Mouse (Mus musculus): Measurements from ENCODE around the gene C130050O18Rik. TPM values are rescaled to one million over a fixed set of nuclear protein-coding genes. Genes with fewer than 3 reads are reported as not detected.

C130050O18Rik gene
- polyA plus RNA-seq, 1 experiment: 8.1 TPM

DNA sequence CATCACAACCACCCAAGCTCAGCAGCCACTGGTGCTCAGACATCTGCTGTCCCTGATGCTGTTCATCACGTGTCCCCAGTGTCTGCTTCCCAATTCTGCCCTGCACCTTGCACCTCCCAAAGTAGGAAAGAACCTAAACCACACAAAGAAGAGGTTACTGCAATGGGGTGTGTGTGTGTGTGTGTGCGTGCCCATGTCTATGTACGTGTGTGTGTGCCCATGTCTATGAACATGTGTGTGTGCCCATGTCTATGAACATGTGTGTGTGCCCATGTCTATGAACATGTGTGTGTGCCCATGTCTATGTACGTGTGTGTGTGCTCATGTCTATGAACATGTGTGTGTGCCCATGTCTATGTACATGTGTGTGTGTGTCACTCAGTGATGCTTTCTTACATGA, 9.6 kb upstream of the C130050O18Rik start:
- H3K27ac ChIP-seq (ENCODE audit: insufficient read depth, low read length): no peak overlapping the region
- peaks cover 10% of the 10 kb centered on the region; the same call in 1 of the 2 replicates for H3K4me1 ChIP-seq (ENCODE audit: control insufficient read depth, insufficient read depth, insufficient read length)
- WGBS: 85% methylated on average over 4 of the region's 4 CpGs
- no peaks in the 10 kb centered on the region for H3K27me3 ChIP-seq (ENCODE audit: control insufficient read depth, insufficient read depth, low read length)
- DNase-seq (ENCODE audit: low read depth in 1 of 2, low spot score in 2 of 2): no peak
- peaks cover 22% of the 10 kb centered on the region for H3K36me3 ChIP-seq (ENCODE audit: control insufficient read depth, insufficient read depth, low read length)
- no peak overlapping the region for H3K4me3 ChIP-seq (ENCODE audit: extremely low read depth, insufficient read depth, insufficient read length)
- no peak for TF ChIP-seq POLR2A (IDR thresholded peaks at IDR 0.05; ENCODE audit: low read depth, low read length)
- TF ChIP-seq CTCF (IDR thresholded peaks at IDR 0.05; ENCODE audit: extremely low read depth, insufficient read depth, insufficient read length, insufficient replicate concordance): no peak

DNA sequence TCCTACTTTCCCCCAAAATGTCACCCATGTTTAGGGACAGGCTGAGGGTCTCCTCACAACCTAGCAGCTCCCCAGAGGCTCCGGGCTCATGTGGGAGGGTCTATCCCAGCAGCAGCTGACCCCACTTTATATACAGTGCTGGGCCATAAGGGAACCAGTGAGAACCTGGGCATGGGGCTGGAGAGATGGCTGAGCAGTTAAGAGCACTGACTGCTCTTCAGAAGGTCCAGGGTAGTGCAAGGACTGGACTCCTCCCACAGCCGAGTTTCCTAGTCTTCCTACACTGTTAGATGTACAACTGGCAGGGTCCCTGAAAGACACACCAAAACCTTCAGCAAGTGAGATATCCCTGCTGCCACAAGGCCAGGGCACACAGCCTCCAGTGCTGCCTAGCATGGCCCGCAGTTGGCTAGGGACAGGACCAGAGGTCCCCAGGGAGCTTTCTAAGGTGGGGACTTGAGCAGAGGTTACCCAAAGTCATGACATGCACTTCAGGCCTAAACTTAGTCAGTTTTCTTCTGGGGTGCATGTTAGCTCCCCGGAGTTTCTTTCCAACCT, 7.6 kb upstream of the C130050O18Rik start:
- Histone ChIP-seq H3K36me3 (ENCODE audit: control insufficient read depth, insufficient read depth, low read length) (peaks cover 17% of the 10 kb centered on the region), H3K4me1 (ENCODE audit: control insufficient read depth, insufficient read depth, insufficient read length) (peaks cover 10% of the 10 kb centered on the region; the same call in 1 of the 2 replicates), H3K27ac (ENCODE audit: insufficient read depth, low read length) (no peak overlapping the region), H3K4me3 (ENCODE audit: extremely low read depth, insufficient read depth, insufficient read length) (no peak overlapping the region), H3K27me3 (ENCODE audit: control insufficient read depth, insufficient read depth, low read length) (no peaks in the 10 kb centered on the region)
- TF ChIP-seq CTCF (IDR thresholded peaks at IDR 0.05; ENCODE audit: extremely low read depth, insufficient read depth, insufficient read length, insufficient replicate concordance): no peak
- TF ChIP-seq POLR2A (IDR thresholded peaks at IDR 0.05; ENCODE audit: low read depth, low read length): no peak
- whole genome bisulfite sequencing: 84% methylated on average over 4 of the region's 4 CpGs
- DNase-seq (ENCODE audit: low read depth in 1 of 2, low spot score in 2 of 2): no peak

DNA sequence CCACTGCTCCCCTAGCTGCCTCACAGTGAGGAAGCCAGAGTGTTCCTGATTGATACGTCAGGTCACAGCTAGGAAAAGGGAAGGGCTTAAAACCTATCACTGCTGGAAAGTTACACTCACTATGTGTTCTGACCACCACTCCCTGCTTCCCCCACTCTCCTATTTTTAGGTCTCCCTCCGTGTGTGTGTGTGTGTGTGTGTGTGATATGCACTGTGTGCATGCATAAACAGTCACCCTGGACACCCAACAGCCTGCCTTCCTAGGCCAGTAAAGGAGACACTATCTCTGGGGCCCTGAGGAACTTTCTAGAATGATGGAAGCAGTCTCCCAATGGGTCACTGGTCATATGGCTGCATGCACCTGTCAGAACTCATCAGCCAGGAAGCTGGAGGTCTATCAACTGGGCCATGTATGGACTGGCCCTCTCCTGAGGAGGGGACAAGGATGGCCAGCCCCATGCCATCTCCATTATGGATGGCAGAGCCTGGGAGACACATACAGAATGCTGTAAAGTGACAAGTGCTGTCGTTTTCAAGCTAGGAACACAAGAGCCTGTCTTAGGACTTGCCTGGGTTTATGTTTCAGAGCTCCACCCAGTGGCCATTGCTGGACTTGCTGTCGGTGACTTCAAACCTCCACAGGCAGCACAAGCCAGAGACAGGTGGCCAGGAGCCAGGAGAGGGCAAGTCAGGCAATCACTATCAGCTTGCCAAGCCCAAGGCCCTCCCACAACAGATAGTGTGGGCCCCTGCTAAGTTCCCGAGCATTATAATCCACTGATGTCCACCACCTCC, 6.9 kb upstream of the C130050O18Rik start:
- WGBS: 31% methylated on average over 5 of the region's 5 CpGs
- peaks cover 11% of the 10 kb centered on the region; the same call in 1 of the 2 replicates for H3K4me1 ChIP-seq (ENCODE audit: control insufficient read depth, insufficient read depth, insufficient read length)
- H3K27me3 ChIP-seq (ENCODE audit: control insufficient read depth, insufficient read depth, low read length): no peaks in the 10 kb centered on the region
- 0 out of 2 replicates have a peak overlapping the region, but pooled peaks have one; percentile 0 for H3K27ac ChIP-seq (ENCODE audit: insufficient read depth, low read length)
- TF ChIP-seq CTCF (IDR thresholded peaks at IDR 0.05; ENCODE audit: extremely low read depth, insufficient read depth, insufficient read length, insufficient replicate concordance) (peak; percentile 63; the same call in 1 of the 2 replicates), POLR2A (IDR thresholded peaks at IDR 0.05; ENCODE audit: low read depth, low read length) (no peak)
- DNase-seq (ENCODE audit: low read depth in 1 of 2, low spot score in 2 of 2): peak; percentile 82 to 84
- no peak overlapping the region for H3K4me3 ChIP-seq (ENCODE audit: extremely low read depth, insufficient read depth, insufficient read length)
- peaks cover 12% of the 10 kb centered on the region for H3K36me3 ChIP-seq (ENCODE audit: control insufficient read depth, insufficient read depth, low read length)

DNA sequence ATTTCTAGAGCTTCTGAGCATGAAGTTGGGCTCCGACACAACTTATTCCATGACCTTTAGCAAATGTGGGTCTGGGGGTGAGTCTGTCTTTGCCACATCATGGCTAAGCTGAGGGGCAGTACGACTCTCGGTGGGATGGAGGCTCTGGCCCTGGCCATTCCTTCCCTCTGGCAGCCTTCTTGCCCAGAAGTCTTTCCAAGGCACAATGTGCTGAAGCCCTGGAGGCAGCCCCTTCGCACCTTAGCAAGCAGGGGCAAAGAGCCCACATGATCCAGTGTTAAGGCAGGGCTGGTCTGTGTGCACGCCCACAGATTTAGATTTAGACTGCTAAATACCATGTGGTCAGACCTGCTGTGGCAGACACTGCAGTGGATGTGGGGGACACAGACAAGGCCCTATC, 6.3 kb upstream of the C130050O18Rik start:
- peaks cover 8% of the 10 kb centered on the region; the same call in 1 of the 2 replicates for H3K36me3 ChIP-seq (ENCODE audit: control insufficient read depth, insufficient read depth, low read length)
- no peak overlapping the region for H3K4me3 ChIP-seq (ENCODE audit: extremely low read depth, insufficient read depth, insufficient read length)
- H3K27me3 ChIP-seq (ENCODE audit: control insufficient read depth, insufficient read depth, low read length): no peaks in the 10 kb centered on the region
- TF ChIP-seq CTCF (IDR thresholded peaks at IDR 0.05; ENCODE audit: extremely low read depth, insufficient read depth, insufficient read length, insufficient replicate concordance) (no peak), POLR2A (IDR thresholded peaks at IDR 0.05; ENCODE audit: low read depth, low read length) (no peak)
- no peak overlapping the region for H3K27ac ChIP-seq (ENCODE audit: insufficient read depth, low read length)
- 90% methylated on average over 5 of the region's 5 CpGs for WGBS
- peaks cover 17% of the 10 kb centered on the region; the same call in 1 of the 2 replicates for H3K4me1 ChIP-seq (ENCODE audit: control insufficient read depth, insufficient read depth, insufficient read length)
- no peak for DNase-seq (ENCODE audit: low read depth in 1 of 2, low spot score in 2 of 2)

DNA sequence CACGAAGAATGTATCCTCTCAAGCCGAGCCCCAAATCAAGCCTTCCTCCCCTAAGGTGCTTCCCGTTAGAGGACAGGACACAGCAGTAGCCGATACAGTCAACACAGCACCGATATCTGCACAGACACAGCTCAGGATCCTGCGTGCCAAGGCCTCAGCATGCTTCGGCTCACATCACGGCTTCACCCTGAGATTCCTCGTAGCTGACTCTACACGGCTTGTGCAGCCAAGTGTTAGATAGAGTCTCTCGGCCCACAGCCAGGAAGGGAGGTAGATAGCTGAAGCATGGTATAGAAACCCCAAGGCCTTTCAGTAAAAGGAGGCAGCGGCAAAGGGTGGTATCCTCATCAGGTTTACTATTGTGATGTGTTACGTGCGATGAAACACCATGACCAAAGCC, 5.1 kb upstream of the C130050O18Rik start:
- Histone ChIP-seq H3K36me3 (ENCODE audit: control insufficient read depth, insufficient read depth, low read length) (no peaks in the 10 kb centered on the region), H3K27ac (ENCODE audit: insufficient read depth, low read length) (no peak overlapping the region), H3K4me1 (ENCODE audit: control insufficient read depth, insufficient read depth, insufficient read length) (peaks cover 19% of the 10 kb centered on the region; the same call in 1 of the 2 replicates), H3K4me3 (ENCODE audit: extremely low read depth, insufficient read depth, insufficient read length) (no peak overlapping the region), H3K27me3 (ENCODE audit: control insufficient read depth, insufficient read depth, low read length) (no peaks in the 10 kb centered on the region)
- no peak for DNase-seq (ENCODE audit: low read depth in 1 of 2, low spot score in 2 of 2)
- TF ChIP-seq CTCF (IDR thresholded peaks at IDR 0.05; ENCODE audit: extremely low read depth, insufficient read depth, insufficient read length, insufficient replicate concordance) (no peak), POLR2A (IDR thresholded peaks at IDR 0.05; ENCODE audit: low read depth, low read length) (no peak)
- WGBS: 91% methylated on average over 14 of the region's 14 CpGs

DNA sequence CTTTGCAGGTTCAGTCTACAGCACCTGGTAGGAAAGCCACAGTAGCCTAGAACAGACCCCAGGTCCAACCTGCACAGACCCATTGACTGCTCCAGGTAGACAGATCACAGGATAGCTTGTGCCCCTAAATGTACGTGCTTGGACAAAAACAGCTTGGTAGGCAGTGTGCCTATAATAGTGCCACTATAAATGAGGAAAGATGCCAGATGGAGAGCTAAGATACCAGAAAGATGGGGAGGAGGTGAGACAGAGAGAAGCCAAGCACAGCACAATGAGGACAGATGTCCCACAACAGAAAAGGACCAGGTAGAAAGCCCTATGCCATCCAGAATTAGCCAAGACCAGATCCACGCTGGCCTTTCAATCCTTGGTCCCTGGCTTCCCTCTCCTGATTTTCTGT, 3.0 kb upstream of the C130050O18Rik start:
- TF ChIP-seq POLR2A (IDR thresholded peaks at IDR 0.05; ENCODE audit: low read depth, low read length) (no peak), CTCF (IDR thresholded peaks at IDR 0.05; ENCODE audit: extremely low read depth, insufficient read depth, insufficient read length, insufficient replicate concordance) (no peak)
- Histone ChIP-seq H3K27ac (ENCODE audit: insufficient read depth, low read length) (no peak overlapping the region), H3K27me3 (ENCODE audit: control insufficient read depth, insufficient read depth, low read length) (no peaks in the 10 kb centered on the region), H3K36me3 (ENCODE audit: control insufficient read depth, insufficient read depth, low read length) (no peaks in the 10 kb centered on the region), H3K4me1 (ENCODE audit: control insufficient read depth, insufficient read depth, insufficient read length) (peaks cover 19% of the 10 kb centered on the region; the same call in 1 of the 2 replicates), H3K4me3 (ENCODE audit: extremely low read depth, insufficient read depth, insufficient read length) (no peak overlapping the region)
- WGBS: 96% methylated on average over 2 of the region's 2 CpGs
- DNase-seq (ENCODE audit: low read depth in 1 of 2, low spot score in 2 of 2): no peak
